Mouse (Mus musculus) neural tube, embryonic 12.5 days (tissue): ENCODE data around the gene Tmem220. TPM values are rescaled to one million over a fixed set of nuclear protein-coding genes. Genes with fewer than 3 reads are reported as not detected.

ENCODE experiments used
- ATAC-seq: fragments of 200-750 bp; cut with Nextera tagmentation; 2 replicates; pipeline ENCODE4 v1.8.0; 2017; ENCODE audit warnings: low read depth, mild to moderate bottlenecking, moderate TSS enrichment, moderate library complexity; ENCODE audit not compliant: low FRiP score
- H3K27ac ChIP-seq: fragments of 300-500 bp; sonication (generic); 2 replicates; pipeline ENCODE4 v1.5.1; 2016
- H3K27me3 ChIP-seq: fragments of 300-500 bp; sonication (generic); replicated peaks from 2 replicates; pipeline ENCODE4 v1.6.1; 2016; ENCODE audit warnings: mild to moderate bottlenecking
- H3K36me3 ChIP-seq: fragments of 300-500 bp; sonication (generic); 2 replicates; pipeline ENCODE4 v1.6.1; 2016; ENCODE audit warnings: mild to moderate bottlenecking
- H3K4me1 ChIP-seq: fragments of 300-500 bp; sonication (generic); 2 replicates; pipeline ENCODE4 v1.6.1; 2016
- H3K4me2 ChIP-seq: fragments of 300-500 bp; sonication (generic); replicated peaks from 2 replicates; pipeline ENCODE4 v1.6.1; 2016; ENCODE audit warnings: mild to moderate bottlenecking
- H3K4me3 ChIP-seq: fragments of 300-500 bp; sonication (generic); 2 replicates; pipeline ENCODE4 v1.5.1; 2016
- H3K9ac ChIP-seq: fragments of 300-500 bp; sonication (generic); 2 replicates; pipeline ENCODE4 v1.6.1; 2016; ENCODE audit warnings: mild to moderate bottlenecking
- H3K9me3 ChIP-seq: fragments of 300-500 bp; sonication (generic); 2 replicates; pipeline ENCODE4 v1.6.1; 2016; ENCODE audit warnings: mild to moderate bottlenecking
- WGBS: fragments of 180-500 bp; shearing (Covaris S2); methylation state at CpG from one replicate; pipeline ENCODE4 v1.1.7; 2016; 5-methylcytosine and 5-hydroxymethylcytosine counted together
- polyA plus RNA-seq: library from polyadenylated mRNA; unstranded; fragments of >200 nt; fragmentation: Nextera tagmentation; extraction: Ambion mirVana; gene quantifications from 2 replicates; pipeline ENCODE4 v1.2.1, GENCODE M21; 2016

Tmem220 gene
- polyA plus RNA-seq, 1 experiment from 2014 or later: 1.1 TPM

GRCm38 (mm10) chr11:67077435-67077834 lies 52.5 kb downstream of the Tmem220 start:
- 48% methylated on average over 3 of the region's 3 CpGs for WGBS
- Histone ChIP-seq H3K36me3 (no peaks in the 10 kb centered on the region), H3K4me3 (no peak overlapping the region), H3K4me1 (peaks cover 18% of the 10 kb centered on the region; the same call in 1 of the 2 replicates), H3K9me3 (no peaks in the 10 kb centered on the region), H3K9ac (no peak overlapping the region), H3K27ac (no peak overlapping the region), H3K27me3 (no peaks in the 10 kb centered on the region), H3K4me2 (no peak overlapping the region)
- no peak for ATAC-seq

GRCm38 (mm10) chr11:67078000-67078399 lies 53.0 kb downstream of the Tmem220 start, which contains the start of gene Myh3:
Myh3 (plus strand) TSS chr11:67078300.
- Histone ChIP-seq H3K4me2 (no peak within 1 kb of the TSS), H3K4me3 (no peak within 1 kb of the TSS), H3K9ac (no peak within 1 kb of the TSS), H3K4me1 (peaks cover 18% of the 10 kb centered on the region; the same call in 1 of the 2 replicates), H3K27me3 (no peaks in the 10 kb centered on the region; the same call in 1 of the 2 replicates), H3K9me3 (no peaks in the 10 kb centered on the region), H3K36me3 (no peaks in the 10 kb centered on the region), H3K27ac (no peak within 1 kb of the TSS)
- whole genome bisulfite sequencing: 85% methylated on average over 5 of the region's 5 CpGs
- no peak for ATAC-seq

GRCm38 (mm10) chr11:67078888-67079287 lies 53.9 kb downstream of the Tmem220 start:
- WGBS: 93% methylated on average over 6 of the region's 6 CpGs
- ATAC-seq: no peak
- H3K9me3 ChIP-seq: no peaks in the 10 kb centered on the region
- H3K36me3 ChIP-seq: no peaks in the 10 kb centered on the region
- no peak overlapping the region for H3K27ac ChIP-seq
- no peak overlapping the region for H3K4me3 ChIP-seq
- no peak overlapping the region for H3K9ac ChIP-seq
- H3K4me2 ChIP-seq: no peak overlapping the region
- peaks cover 18% of the 10 kb centered on the region; the same call in 1 of the 2 replicates for H3K4me1 ChIP-seq
- peaks cover 7% of the 10 kb centered on the region; the same call in 1 of the 2 replicates for H3K27me3 ChIP-seq

- H3K9ac ChIP-seq: no peak overlapping the region
- no peaks in the 10 kb centered on the region for H3K9me3 ChIP-seq
- H3K4me2 ChIP-seq: no peak overlapping the region; the same call in 1 of the 2 replicates
- H3K4me1 ChIP-seq: peaks cover 18% of the 10 kb centered on the region; the same call in 1 of the 2 replicates
- ATAC-seq: no peak
- H3K4me3 ChIP-seq: no peak overlapping the region
- H3K27ac ChIP-seq: no peak overlapping the region
- WGBS: 54% methylated on average over 11 of the region's 11 CpGs
- peaks cover 15% of the 10 kb centered on the region; the same call in 1 of the 2 replicates for H3K27me3 ChIP-seq
- no peaks in the 10 kb centered on the region for H3K36me3 ChIP-seq
Measured at GRCm38 (mm10) chr11:67079740-67080139, 54.8 kb downstream of the Tmem220 start.

- Histone ChIP-seq H3K9ac (no peak overlapping the region), H3K27ac (no peak overlapping the region), H3K27me3 (peaks cover 17% of the 10 kb centered on the region; the same call in 1 of the 2 replicates), H3K36me3 (no peaks in the 10 kb centered on the region), H3K4me3 (no peak overlapping the region), H3K9me3 (no peaks in the 10 kb centered on the region), H3K4me1 (peaks cover 14% of the 10 kb centered on the region; the same call in 1 of the 2 replicates), H3K4me2 (no peak overlapping the region; the same call in 1 of the 2 replicates)
- WGBS: 6% methylated on average over 3 of the region's 3 CpGs
- ATAC-seq: peak; percentile 45
Measured at GRCm38 (mm10) chr11:67080168-67080567, 55.2 kb downstream of the Tmem220 start.

GRCm38 (mm10) chr11:67081125-67081649 lies 56.2 kb downstream of the Tmem220 start:
- Histone ChIP-seq H3K4me2 (peak overlapping the region; percentile 40), H3K9me3 (no peaks in the 10 kb centered on the region), H3K9ac (0 out of 2 replicates have a peak overlapping the region, but pooled peaks have one; percentile 17), H3K36me3 (no peaks in the 10 kb centered on the region), H3K27ac (no peak overlapping the region), H3K4me1 (peaks cover 14% of the 10 kb centered on the region; the same call in 1 of the 2 replicates), H3K27me3 (peaks cover 17% of the 10 kb centered on the region; the same call in 1 of the 2 replicates), H3K4me3 (no peak overlapping the region)
- WGBS: 6% methylated on average over 11 of the region's 11 CpGs
- ATAC-seq: peak; percentile 59

- no peak overlapping the region for H3K9ac ChIP-seq
- H3K27me3 ChIP-seq: peaks cover 17% of the 10 kb centered on the region; the same call in 1 of the 2 replicates
- no peak overlapping the region for H3K27ac ChIP-seq
- no peak overlapping the region for H3K4me3 ChIP-seq
- peaks cover 14% of the 10 kb centered on the region; the same call in 1 of the 2 replicates for H3K4me1 ChIP-seq
- H3K9me3 ChIP-seq: no peaks in the 10 kb centered on the region
- H3K4me2 ChIP-seq: no peak overlapping the region
- H3K36me3 ChIP-seq: no peaks in the 10 kb centered on the region
- no peak for ATAC-seq
- WGBS: 87% methylated on average over 7 of the region's 7 CpGs
Measured at GRCm38 (mm10) chr11:67082188-67082587, 57.2 kb downstream of the Tmem220 start.

- H3K27ac ChIP-seq: no peak overlapping the region
- ATAC-seq: no peak
- WGBS: 90% methylated on average over 13 of the region's 13 CpGs
- H3K36me3 ChIP-seq: no peaks in the 10 kb centered on the region
- H3K4me1 ChIP-seq: peaks cover 14% of the 10 kb centered on the region; the same call in 1 of the 2 replicates
- H3K27me3 ChIP-seq: peaks cover 17% of the 10 kb centered on the region; the same call in 1 of the 2 replicates
- no peak overlapping the region for H3K4me2 ChIP-seq
- H3K9me3 ChIP-seq: no peaks in the 10 kb centered on the region
- no peak overlapping the region for H3K4me3 ChIP-seq
- H3K9ac ChIP-seq: no peak overlapping the region
Measured at GRCm38 (mm10) chr11:67082793-67083192, 57.8 kb downstream of the Tmem220 start.

- Histone ChIP-seq H3K4me1 (peaks cover 14% of the 10 kb centered on the region; the same call in 1 of the 2 replicates), H3K4me3 (no peak overlapping the region), H3K27me3 (peaks cover 17% of the 10 kb centered on the region; the same call in 1 of the 2 replicates), H3K9ac (no peak overlapping the region), H3K27ac (no peak overlapping the region), H3K36me3 (no peaks in the 10 kb centered on the region), H3K4me2 (no peak overlapping the region), H3K9me3 (no peaks in the 10 kb centered on the region)
- ATAC-seq: no peak
- 79% methylated on average over 6 of the region's 6 CpGs for WGBS
Measured at GRCm38 (mm10) chr11:67083239-67083638, 58.3 kb downstream of the Tmem220 start.

- Histone ChIP-seq H3K36me3 (no peaks in the 10 kb centered on the region), H3K27me3 (peaks cover 17% of the 10 kb centered on the region; the same call in 1 of the 2 replicates), H3K9ac (no peak overlapping the region), H3K9me3 (no peaks in the 10 kb centered on the region), H3K27ac (no peak overlapping the region), H3K4me3 (no peak overlapping the region), H3K4me2 (no peak overlapping the region), H3K4me1 (peaks cover 14% of the 10 kb centered on the region; the same call in 1 of the 2 replicates)
- no peak for ATAC-seq
- WGBS: 48% methylated on average over 32 of the region's 32 CpGs
Measured at GRCm38 (mm10) chr11:67083712-67084340, 58.9 kb downstream of the Tmem220 start.
